In the genomic region with DNA sequence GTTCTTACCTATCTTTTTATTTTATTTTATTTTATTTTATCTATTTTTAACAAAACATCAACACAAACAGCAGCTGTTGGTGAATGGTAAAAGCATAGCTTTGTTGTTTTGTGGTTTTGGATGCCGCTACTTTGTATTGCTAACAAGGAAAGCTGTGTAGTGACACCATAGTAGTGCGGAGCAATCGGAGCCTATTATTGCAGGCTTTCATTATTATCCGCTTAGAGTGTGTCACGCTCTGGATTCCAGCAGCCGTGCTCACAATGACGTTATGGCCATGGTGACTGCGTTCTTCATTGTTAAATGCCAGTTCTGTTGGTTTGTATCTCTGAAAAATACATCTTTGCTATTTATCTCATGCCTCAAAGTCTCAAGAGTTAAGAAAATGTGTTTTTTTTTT, we compare ENCODE assay signal across 18 mouse cellular contexts.
DNase-seq lines count a peak whose midpoint lies in the region; ATAC-seq lines count a peak whose summit lies in the region.
"Had no signal": no experiment of that assay in that cellular context is flagged by ENCODE, and none has a peak within 500 bp of the region (broad histone marks: within the 10 kb centered on the region; RNA-seq: fewer than 3 reads in every experiment).

No protein-coding gene starts in this region.

- H3K4me2 ChIP-seq in neural tube, embryonic 11.5 days (ENCODE audit: low read depth) = 0 out of 2 replicates have a peak overlapping the region, but pooled peaks have one; percentile 2
- H3K4me2 ChIP-seq in hindbrain, embryonic 15.5 days = peak overlapping the region; percentile 84
- peak overlapping the region; percentile 86 for H3K4me2 ChIP-seq in midbrain, embryonic 15.5 days
- H3K4me2 ChIP-seq: liver, embryonic 15.5 days had no signal

- WGBS in neural tube, embryonic 11.5 days = 39% methylated on average over 8 of the region's 8 CpGs
- 15% methylated on average over 8 of the region's 8 CpGs for WGBS in hindbrain, embryonic 15.5 days
- 12% methylated on average over 8 of the region's 8 CpGs for WGBS in midbrain, embryonic 15.5 days

- H3K4me1 ChIP-seq in neural tube, embryonic 11.5 days (ENCODE audit: control insufficient read depth, insufficient read depth, low read length) = peaks cover 23% of the 10 kb centered on the region
- peaks cover 32% of the 10 kb centered on the region for H3K4me1 ChIP-seq in hindbrain, embryonic 15.5 days (replicated peaks)
- H3K4me1 ChIP-seq in midbrain, embryonic 15.5 days = peaks cover 41% of the 10 kb centered on the region

- no peak for DNase-seq in neural tube, embryonic 11.5 days (ENCODE audit: low spot score)
- no peak for DNase-seq in neural tube, embryonic 10.5 days (ENCODE audit: extremely low spot score, low spot score)
- DNase-seq in T-cell, adult 2 months (ENCODE audit: low spot score) = no peak
- DNase-seq in lung, postnatal 10 days = no peak
- DNase-seq in layer of hippocampus, adult 9-11 months = no peak
- DNase-seq: adrenal gland, postnatal 25 days; cerebellum, adult 2 months; heart, postnatal 4 days; kidney, postnatal 10 days; retina, postnatal 1 day; thymus, adult 18-20 months had no signal

- ATAC-seq in neural tube, embryonic 11.5 days (ENCODE audit: insufficient read depth, low FRiP score, low TSS enrichment) = no peak
- no peak for ATAC-seq in hindbrain, embryonic 15.5 days (ENCODE audit: low FRiP score, low read depth)
- ATAC-seq in midbrain, embryonic 15.5 days (replicated peaks) = no peak
- ATAC-seq: intestine, postnatal 0 days; lung, postnatal 0 days; Patski had no signal

- no peaks in the 10 kb centered on the region for H3K9me3 ChIP-seq in neural tube, embryonic 11.5 days (ENCODE audit: control insufficient read depth, low read length)
- no peaks in the 10 kb centered on the region for H3K9me3 ChIP-seq in hindbrain, embryonic 15.5 days
- H3K9me3 ChIP-seq in midbrain, embryonic 15.5 days = no peaks in the 10 kb centered on the region
- H3K9me3 ChIP-seq: liver, embryonic 15.5 days had no signal

- no peak overlapping the region for H3K9ac ChIP-seq in neural tube, embryonic 11.5 days (ENCODE audit: low read length)
- H3K9ac ChIP-seq in hindbrain, embryonic 15.5 days = no peak overlapping the region
- H3K9ac ChIP-seq in midbrain, embryonic 15.5 days = no peak overlapping the region
- H3K9ac ChIP-seq: liver, embryonic 15.5 days had no signal

- peaks cover 27% of the 10 kb centered on the region for H3K27me3 ChIP-seq in neural tube, embryonic 11.5 days (ENCODE audit: control insufficient read depth, insufficient read depth, low read length)
- H3K27me3 ChIP-seq in hindbrain, embryonic 15.5 days = no peaks in the 10 kb centered on the region
- H3K27me3 ChIP-seq in midbrain, embryonic 15.5 days (replicated peaks) = no peaks in the 10 kb centered on the region; the same call in 1 of the 2 replicates

- H3K36me3 ChIP-seq in neural tube, embryonic 11.5 days (ENCODE audit: control insufficient read depth, insufficient read depth, low read length) = no peaks in the 10 kb centered on the region
- no peaks in the 10 kb centered on the region for H3K36me3 ChIP-seq in hindbrain, embryonic 15.5 days
- H3K36me3 ChIP-seq in midbrain, embryonic 15.5 days (replicated peaks) = no peaks in the 10 kb centered on the region
- H3K36me3 ChIP-seq: liver, embryonic 15.5 days had no signal

- no peak overlapping the region for H3K4me3 ChIP-seq in neural tube, embryonic 11.5 days (ENCODE audit: low read depth, low read length)
- no peak overlapping the region for H3K4me3 ChIP-seq in hindbrain, embryonic 15.5 days
- H3K4me3 ChIP-seq in midbrain, embryonic 15.5 days = no peak overlapping the region
- H3K4me3 ChIP-seq: liver, embryonic 15.5 days; megakaryocyte, embryonic 14.5 days had no signal

- H3K27ac ChIP-seq in neural tube, embryonic 11.5 days (ENCODE audit: low read depth, low read length) = no peak overlapping the region
- H3K27ac ChIP-seq in hindbrain, embryonic 15.5 days (replicated peaks) = 0 out of 2 replicates have a peak overlapping the region, but pooled peaks have one; percentile 79
- no peak overlapping the region for H3K27ac ChIP-seq in midbrain, embryonic 15.5 days
- H3K27ac ChIP-seq: liver, embryonic 15.5 days had no signal

Comparison
In these comparisons a context has a peak if more than half of its experiments do, and no peak if none do; other contexts are left out.
1. H3K4me2 ChIP-seq: peak in every context shown above with its lines; median percentile 86 in midbrain, embryonic 15.5 days; 84 in hindbrain, embryonic 15.5 days; 2 in neural tube, embryonic 11.5 days.